In genomic region chr6:52675222-52675921, GRCm38 (mm10) we compare ENCODE assay signal across 9 mouse cellular contexts. TPM values are rescaled to one million over a fixed set of nuclear protein-coding genes. Genes with fewer than 3 reads are reported as not detected.
A peak's percentile ranks its signal among the peaks of the same experiment; 100 is the strongest.
DNase-seq lines count a peak whose midpoint lies in the region; ATAC-seq and TF ChIP-seq lines count a peak whose summit lies in the region.
"Had no signal": no experiment of that assay in that cellular context is flagged by ENCODE, and none has a peak within 500 bp of the region (broad histone marks: within the 10 kb centered on the region; RNA-seq: fewer than 3 reads in every experiment).

No protein-coding gene starts in this region.

- no peaks in the 10 kb centered on the region for H3K27me3 ChIP-seq in liver, embryonic 16.5 days (ENCODE audit: control insufficient read depth, insufficient read depth, low read depth, low read length)
- no peaks in the 10 kb centered on the region for H3K27me3 ChIP-seq in liver, embryonic 11.5 days (replicated peaks; ENCODE audit: control insufficient read depth, insufficient read depth, low read length)
- H3K27me3 ChIP-seq in intestine, embryonic 16.5 days (replicated peaks; ENCODE audit: control insufficient read depth, insufficient read depth, low read length) = no peaks in the 10 kb centered on the region
- H3K27me3 ChIP-seq in myocyte (ENCODE audit: control insufficient read depth, insufficient read depth, insufficient read length) = no peaks in the 10 kb centered on the region
- H3K27me3 ChIP-seq: liver, embryonic 13.5 days had no signal

- H3K4me1 ChIP-seq in liver, embryonic 16.5 days (ENCODE audit: control insufficient read depth, low read depth, low read length) = peaks cover 2% of the 10 kb centered on the region
- no peaks in the 10 kb centered on the region for H3K4me1 ChIP-seq in liver, embryonic 11.5 days (replicated peaks; ENCODE audit: control insufficient read depth, insufficient read depth, low read length)
- H3K4me1 ChIP-seq in intestine, embryonic 16.5 days (ENCODE audit: control insufficient read depth, insufficient read depth, low read length) = peaks cover 24% of the 10 kb centered on the region; the same call in 1 of the 2 replicates

- H3K9me3 ChIP-seq in liver, embryonic 16.5 days (replicated peaks; ENCODE audit: control insufficient read depth, low read length) = no peaks in the 10 kb centered on the region
- H3K9me3 ChIP-seq in liver, embryonic 11.5 days (ENCODE audit: control insufficient read depth, low read length) = no peaks in the 10 kb centered on the region
- H3K9me3 ChIP-seq in intestine, embryonic 16.5 days (ENCODE audit: control insufficient read depth, low read length) = no peaks in the 10 kb centered on the region
- H3K9me3 ChIP-seq: liver, embryonic 13.5 days had no signal

- no peak overlapping the region for H3K4me3 ChIP-seq in liver, embryonic 16.5 days (ENCODE audit: low read depth, low read length)
- no peak overlapping the region for H3K4me3 ChIP-seq in liver, embryonic 11.5 days (ENCODE audit: low read depth, low read length)
- peak overlapping the region; percentile 9; the same call in 1 of the 2 replicates for H3K4me3 ChIP-seq in intestine, embryonic 16.5 days (ENCODE audit: low read length)
- H3K4me3 ChIP-seq in myocyte = no peak overlapping the region
- H3K4me3 ChIP-seq: liver, embryonic 13.5 days had no signal

- peak; percentile 48 for ATAC-seq in liver, embryonic 16.5 days (ENCODE audit: low read depth)
- no peak for ATAC-seq in liver, embryonic 11.5 days (replicated peaks; ENCODE audit: low FRiP score)
- peak; percentile 82 for ATAC-seq in intestine, embryonic 16.5 days
- no peak for ATAC-seq in monocyte, adult 5-6 weeks (replicated peaks; ENCODE audit: insufficient number of reproducible peaks, low FRiP score, low TSS enrichment, poor library complexity, severe bottlenecking)

- H3K27ac ChIP-seq in liver, embryonic 16.5 days (ENCODE audit: low read length) = no peak overlapping the region
- no peak overlapping the region for H3K27ac ChIP-seq in liver, embryonic 11.5 days (ENCODE audit: low read depth, low read length)
- H3K27ac ChIP-seq in intestine, embryonic 16.5 days (ENCODE audit: low read length) = peak overlapping the region; percentile 93
- H3K27ac ChIP-seq: liver, embryonic 13.5 days had no signal

- no peak overlapping the region for H3ac ChIP-seq in myocyte (ENCODE audit: control insufficient read depth, insufficient read length)

- no peak overlapping the region for H3K9ac ChIP-seq in liver, embryonic 16.5 days (ENCODE audit: low read depth, low read length)
- H3K9ac ChIP-seq in liver, embryonic 11.5 days (ENCODE audit: low read depth, low read length) = no peak overlapping the region
- no peak overlapping the region for H3K9ac ChIP-seq in intestine, embryonic 16.5 days (ENCODE audit: low read depth, low read length)
- H3K9ac ChIP-seq: liver, embryonic 13.5 days had no signal

- H3K79me2 ChIP-seq in myocyte (ENCODE audit: control insufficient read depth, insufficient read depth) = no peaks in the 10 kb centered on the region

- H3K4me2 ChIP-seq in liver, embryonic 16.5 days (ENCODE audit: low read depth, low read length) = no peak overlapping the region
- no peak overlapping the region for H3K4me2 ChIP-seq in liver, embryonic 11.5 days
- H3K4me2 ChIP-seq in intestine, embryonic 16.5 days (ENCODE audit: low read depth, low read length) = peak overlapping the region; percentile 38
- H3K4me2 ChIP-seq in myocyte (ENCODE audit: low read depth) = peak overlapping the region; percentile 36
- H3K4me2 ChIP-seq: liver, embryonic 13.5 days had no signal

- H3K36me3 ChIP-seq in liver, embryonic 16.5 days (ENCODE audit: control insufficient read depth, insufficient read depth) = no peaks in the 10 kb centered on the region
- no peaks in the 10 kb centered on the region for H3K36me3 ChIP-seq in liver, embryonic 11.5 days (ENCODE audit: control insufficient read depth, insufficient read depth, low read length)
- H3K36me3 ChIP-seq in intestine, embryonic 16.5 days (ENCODE audit: control insufficient read depth, insufficient read depth, low read length) = no peaks in the 10 kb centered on the region
- H3K36me3 ChIP-seq in myocyte (ENCODE audit: control insufficient read depth, insufficient read depth) = no peaks in the 10 kb centered on the region
- H3K36me3 ChIP-seq: liver, embryonic 13.5 days had no signal

- no peak for DNase-seq in liver, embryonic 11.5 days (ENCODE audit: low spot score)
- DNase-seq in fat pad, adult 2 months (ENCODE audit: extremely low read depth, low read depth, low spot score) = peak; percentile 89
- DNase-seq in spleen, adult 18-20 months = no peak
- no peak for DNase-seq in cerebellum, adult 8-10 months
- DNase-seq: liver, embryonic 13.5 days had no signal

- WGBS in liver, embryonic 16.5 days (ENCODE audit: insufficient replicate concordance) = 48% methylated on average over 4 of the region's 4 CpGs
- WGBS in liver, embryonic 11.5 days = 73% methylated on average over 4 of the region's 4 CpGs
- 44% methylated on average over 4 of the region's 4 CpGs for WGBS in intestine, embryonic 16.5 days

- TF ChIP-seq POLR2A in myocyte (IDR thresholded peaks at IDR 0.05; ENCODE audit: insufficient read length, low read depth) = no peak

TF ChIP-seq in myocyte, 11 proteins besides CTCF, POLR2A, EP300 and RAD21:
- no peak for TF ChIP-seq POLR2AphosphoS2 (IDR thresholded peaks at IDR 0.05; ENCODE audit: insufficient read length, low read depth)
- TF ChIP-seq E2F4 (IDR thresholded peaks at IDR 0.05; ENCODE audit: insufficient read depth) = no peak
- no peak for TF ChIP-seq MAX (IDR thresholded peaks at IDR 0.05; ENCODE audit: low read depth)
- TF ChIP-seq USF1 (IDR thresholded peaks at IDR 0.05; ENCODE audit: low read depth) = no peak
- TF ChIP-seq MYOD1 (IDR thresholded peaks at IDR 0.05; ENCODE audit: control insufficient read depth in 1 of 3, insufficient read length in 2 of 3, low read depth in 2 of 3) = no peak
- TF ChIP-seq CEBPB (IDR thresholded peaks at IDR 0.05; ENCODE audit: insufficient read depth, poor library complexity, severe bottlenecking) = no peak
- no peak for TF ChIP-seq MYOG (IDR thresholded peaks at IDR 0.05; ENCODE audit: control insufficient read depth in 1 of 3, insufficient read depth in 1 of 3, insufficient read length in 2 of 3, low read depth in 2 of 3)
- no peak for TF ChIP-seq TCF3 (IDR thresholded peaks at IDR 0.05; ENCODE audit: insufficient read length, low read depth)
- TF ChIP-seq TCF12 (IDR thresholded peaks at IDR 0.05; ENCODE audit: insufficient read depth, poor library complexity, severe bottlenecking) = no peak
- no peak for TF ChIP-seq SRF (IDR thresholded peaks at IDR 0.05; ENCODE audit: control insufficient read depth, insufficient read length, low read depth)
- TF ChIP-seq REST (IDR thresholded peaks at IDR 0.05; ENCODE audit: insufficient read depth, insufficient read length) = no peak

RNA-seq across cellular contexts. Expression of gene Hibadh, which starts 35.2 kb away (rescaled TPM):
- polyA plus RNA-seq in liver, embryonic 16.5 days (2015; fragmentation: Nextera tagmentation; extraction: Ambion mirVana) = 81.2 and 83.0 TPM in 2 replicates
- polyA plus RNA-seq in liver, embryonic 11.5 days (2014; fragmentation: Nextera tagmentation; extraction: Ambion mirVana) = 63.6 and 63.8 TPM in 2 replicates
- 148 and 151 TPM in 2 replicates for polyA plus RNA-seq in intestine, embryonic 16.5 days (2015; fragmentation: Nextera tagmentation; extraction: Ambion mirVana)
- polyA plus RNA-seq in myocyte (2012; fragmentation: generic; extraction: Trizol) = 37.0 TPM
- total RNA-seq in monocyte, adult 5-6 weeks (2017) = 26.2 to 37.9 TPM (median 30.1 TPM) in 3 replicates

RNA-seq across cellular contexts. Expression of gene Tax1bp1, which starts 38.2 kb away (rescaled TPM):
- 109 and 110 TPM in 2 replicates for polyA plus RNA-seq in liver, embryonic 16.5 days (2015; fragmentation: Nextera tagmentation; extraction: Ambion mirVana)
- polyA plus RNA-seq in liver, embryonic 11.5 days (2014; fragmentation: Nextera tagmentation; extraction: Ambion mirVana) = 83.2 and 90.2 TPM in 2 replicates
- 162 and 168 TPM in 2 replicates for polyA plus RNA-seq in intestine, embryonic 16.5 days (2015; fragmentation: Nextera tagmentation; extraction: Ambion mirVana)
- polyA plus RNA-seq in myocyte (2012; fragmentation: generic; extraction: Trizol) = 25.1 TPM
- total RNA-seq in monocyte, adult 5-6 weeks (2017) = 415 to 528 TPM (median 519 TPM) in 3 replicates

Comparison
In these comparisons a context has a peak if more than half of its experiments do, and no peak if none do; other contexts are left out.
1. ATAC-seq: peak in liver, embryonic 16.5 days (single experiment) and intestine, embryonic 16.5 days (single experiment); none in liver, embryonic 11.5 days (single experiment) and monocyte, adult 5-6 weeks (single experiment).
2. H3K4me2 ChIP-seq: peak in intestine, embryonic 16.5 days (single experiment) and myocyte (single experiment); none in liver, embryonic 16.5 days (single experiment) and liver, embryonic 11.5 days (single experiment).